Mouse (Mus musculus): ENCODE data around the gene Prdx6.
A peak's percentile ranks its signal among the peaks of the same experiment; 100 is the strongest.
"Not testable (repeated sequence)": the region's sequence is repeated elsewhere in the genome, so short reads cannot be mapped to it uniquely, and the experiment has no call there.

The Prdx6 gene

GRCm38 (mm10) chr1:161251417-161252265, 622 bp upstream of the Prdx6 start:
- DNase-seq (ENCODE audit: extremely low read depth, insufficient read length, low spot score): no peak

GRCm38 (mm10) chr1:161250031-161250603, 902 bp downstream of the Prdx6 start:
- peak; percentile 35 for DNase-seq (ENCODE audit: extremely low read depth, insufficient read length, low spot score)

- no peak for DNase-seq (ENCODE audit: extremely low read depth, insufficient read length, low spot score)
Observed at GRCm38 (mm10) chr1:161249442-161249841, 1.6 kb downstream of the Prdx6 start.

- DNase-seq (ENCODE audit: extremely low read depth, insufficient read length, low spot score): peak; percentile 18
Observed at GRCm38 (mm10) chr1:161248685-161249084, 2.3 kb downstream of the Prdx6 start.

GRCm38 (mm10) chr1:161247643-161248580, 3.1 kb downstream of the Prdx6 start:
- DNase-seq (ENCODE audit: extremely low read depth, insufficient read length, low spot score): peak; percentile 47

- DNase-seq (ENCODE audit: extremely low read depth, insufficient read length, low spot score): no peak
Observed at GRCm38 (mm10) chr1:161247176-161247575, 3.8 kb downstream of the Prdx6 start.

GRCm38 (mm10) chr1:161237750-161238149, 13.3 kb downstream of the Prdx6 start:
- no peak for DNase-seq (ENCODE audit: extremely low read depth, insufficient read length, low spot score)

- DNase-seq (ENCODE audit: extremely low read depth, insufficient read length, low spot score): no peak
Observed at GRCm38 (mm10) chr1:161237339-161237738, 13.7 kb downstream of the Prdx6 start.

- no peak for DNase-seq (ENCODE audit: extremely low read depth, insufficient read length, low spot score)
Observed at GRCm38 (mm10) chr1:161233226-161233839, 17.7 kb downstream of the Prdx6 start.

GRCm38 (mm10) chr1:161232181-161232580, 18.8 kb downstream of the Prdx6 start:
- no peak for DNase-seq (ENCODE audit: extremely low read depth, insufficient read length, low spot score)

GRCm38 (mm10) chr1:161224837-161225236, 26.2 kb downstream of the Prdx6 start:
- DNase-seq (ENCODE audit: extremely low read depth, insufficient read length, low spot score): no peak

- DNase-seq (ENCODE audit: extremely low read depth, insufficient read length, low spot score): no peak
Observed at GRCm38 (mm10) chr1:161219816-161220215, 31.2 kb downstream of the Prdx6 start.

GRCm38 (mm10) chr1:161214465-161214864, 36.6 kb downstream of the Prdx6 start:
- peak; percentile 43 for DNase-seq (ENCODE audit: extremely low read depth, insufficient read length, low spot score)

- no peak for DNase-seq (ENCODE audit: extremely low read depth, insufficient read length, low spot score)
Observed at GRCm38 (mm10) chr1:161199856-161200255, 51.2 kb downstream of the Prdx6 start.

- not testable (repeated sequence) for DNase-seq (ENCODE audit: extremely low read depth, insufficient read length, low spot score)
Observed at GRCm38 (mm10) chr1:161196364-161196763, 54.7 kb downstream of the Prdx6 start.

- peak; percentile 68 for DNase-seq (ENCODE audit: extremely low read depth, insufficient read length, low spot score)
Observed at GRCm38 (mm10) chr1:161195541-161196351, 55.3 kb downstream of the Prdx6 start.

- no peak for DNase-seq (ENCODE audit: extremely low read depth, insufficient read length, low spot score)
Observed at GRCm38 (mm10) chr1:161190253-161190910, 60.6 kb downstream of the Prdx6 start.
